Mouse (Mus musculus): ENCODE data around the gene Msi2.

DNA sequence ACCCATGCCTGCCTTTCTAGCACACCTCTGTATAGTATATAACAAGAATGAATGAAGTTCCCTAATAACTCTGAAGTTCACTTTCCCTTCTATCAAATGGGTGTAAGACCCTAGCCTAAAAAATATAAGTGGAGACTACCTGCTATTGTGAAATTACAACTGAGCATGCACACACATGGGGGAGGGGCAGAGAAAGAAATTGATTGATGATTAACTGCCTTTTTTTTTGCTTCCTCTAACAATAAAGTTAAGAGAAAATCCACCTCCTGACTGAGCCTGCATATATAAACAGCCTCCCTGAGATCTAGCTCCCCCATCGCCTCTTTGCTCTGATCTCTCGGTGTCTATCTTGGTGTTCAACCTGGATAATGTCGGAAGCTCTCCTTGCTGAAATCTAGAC is 118.1 kb downstream of the Msi2 start:
- TF ChIP-seq GATA1 (IDR thresholded peaks at IDR 0.05; ENCODE audit: borderline replicate concordance, low read length): no peak
- no peak for TF ChIP-seq FLI1 (IDR thresholded peaks at IDR 0.05; ENCODE audit: low read length)
